Mouse (Mus musculus) R1 (cell line): ENCODE data around the gene Cyp11a1.

Source experiments
- DNase-seq: peaks from one replicate; pipeline ENCODE4 v3.0.0-alpha.2; 2018; ENCODE audit warnings: low read depth, low spot score

The Cyp11a1 gene

DNA sequence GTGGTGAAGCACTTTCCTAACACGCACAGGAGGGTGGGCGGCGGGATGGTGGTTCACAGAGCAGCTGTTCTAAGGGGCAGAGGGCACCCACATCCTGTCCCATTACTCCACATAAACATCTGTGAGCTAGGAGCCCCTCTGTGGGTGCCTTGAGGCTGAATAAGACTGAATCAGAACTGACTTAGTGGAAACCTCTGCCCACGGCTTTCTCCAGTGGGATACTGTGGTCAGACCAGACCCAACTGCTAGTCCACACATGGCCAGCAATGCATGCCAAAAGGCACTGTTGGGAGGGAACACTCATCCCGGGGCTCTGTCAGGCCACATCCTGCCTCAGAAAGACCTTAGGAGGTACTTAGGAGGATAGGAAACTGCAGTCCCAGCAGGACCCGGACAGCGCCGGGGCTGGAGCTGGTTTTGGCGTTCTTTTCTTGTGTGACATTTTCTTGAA, 34.0 kb upstream of the Cyp11a1 start:
- DNase-seq: no peak

DNA sequence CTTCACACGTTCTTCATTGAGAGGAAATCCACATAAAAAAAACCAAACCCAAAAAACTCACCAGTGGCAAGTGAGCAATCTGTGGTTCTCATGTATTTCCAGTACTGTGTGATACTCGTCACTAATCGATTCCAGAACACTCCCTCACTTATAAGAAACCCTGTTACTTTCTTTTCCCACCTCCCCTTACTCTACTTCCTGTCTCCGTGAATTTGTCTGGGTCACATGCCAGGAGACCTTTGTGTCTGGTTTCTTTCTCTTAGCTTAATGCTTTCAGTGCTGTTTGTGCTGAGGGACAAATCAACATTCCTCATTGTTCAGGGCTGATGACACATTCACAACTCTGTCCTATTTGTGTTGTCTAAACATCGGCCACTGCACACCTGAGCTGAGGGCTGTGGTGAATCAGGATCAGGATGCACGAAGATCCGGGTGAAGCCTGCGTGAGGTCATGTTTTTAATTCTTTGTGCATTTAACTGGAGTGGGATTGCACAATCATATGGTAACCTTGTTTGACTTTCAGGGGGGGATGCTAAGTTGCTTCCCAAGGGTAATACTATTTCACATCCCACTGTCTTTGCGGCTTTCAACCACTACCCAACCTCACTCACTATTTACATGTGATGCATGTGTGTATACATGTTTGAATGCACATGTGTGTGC, 33.3 kb upstream of the Cyp11a1 start:
- peak; percentile 27 for DNase-seq

DNA sequence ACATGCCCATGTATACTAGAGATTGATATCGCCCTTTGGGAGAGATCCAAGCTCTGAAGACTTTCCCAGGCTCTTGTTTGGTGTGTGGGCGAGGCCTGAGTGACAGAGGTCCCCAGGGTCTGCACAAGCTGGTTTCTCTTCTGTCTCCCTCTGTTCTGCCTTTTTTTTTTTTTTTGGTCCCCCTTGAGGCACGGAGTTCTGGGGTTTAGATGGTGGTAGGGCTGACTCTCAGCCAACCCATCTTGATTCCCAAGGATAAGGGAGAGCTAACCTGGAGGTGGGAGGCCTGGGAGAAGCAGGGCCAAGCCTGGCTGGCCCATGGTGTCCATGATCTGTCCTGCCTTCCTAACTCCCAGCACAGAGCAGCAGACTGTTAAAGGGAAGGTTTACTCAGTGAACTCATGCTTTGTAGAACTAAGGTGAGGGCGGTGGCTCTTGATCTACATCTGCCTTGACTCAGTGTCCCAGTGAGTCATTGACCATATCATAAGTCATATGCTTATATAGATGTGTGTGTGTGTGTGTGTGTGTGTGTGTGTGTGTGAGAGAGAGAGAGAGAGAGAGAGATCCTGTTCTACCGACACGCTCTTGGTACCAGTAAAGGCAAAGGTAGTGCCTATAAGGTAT, 32.7 kb upstream of the Cyp11a1 start:
- no peak for DNase-seq

DNA sequence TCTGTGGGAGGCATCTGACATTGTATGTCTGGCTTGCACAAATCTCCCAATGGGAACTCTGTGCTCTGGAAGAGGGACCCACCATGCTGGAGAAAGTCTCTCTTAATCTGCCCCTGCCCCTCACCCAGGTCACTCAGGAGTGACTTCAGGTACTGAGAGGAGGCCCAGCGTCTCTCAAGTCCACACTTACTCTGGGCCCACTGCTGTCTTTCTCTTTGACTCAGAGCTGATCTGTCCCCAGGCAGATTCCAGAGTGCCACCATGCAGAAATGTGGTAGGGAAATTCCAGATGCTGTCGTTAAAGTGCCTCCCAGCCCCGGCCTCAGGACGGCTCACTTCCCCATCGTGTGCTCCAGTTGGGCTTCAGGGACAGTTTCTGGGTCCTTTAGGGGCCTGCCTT, 32.0 kb upstream of the Cyp11a1 start:
- no peak for DNase-seq

DNA sequence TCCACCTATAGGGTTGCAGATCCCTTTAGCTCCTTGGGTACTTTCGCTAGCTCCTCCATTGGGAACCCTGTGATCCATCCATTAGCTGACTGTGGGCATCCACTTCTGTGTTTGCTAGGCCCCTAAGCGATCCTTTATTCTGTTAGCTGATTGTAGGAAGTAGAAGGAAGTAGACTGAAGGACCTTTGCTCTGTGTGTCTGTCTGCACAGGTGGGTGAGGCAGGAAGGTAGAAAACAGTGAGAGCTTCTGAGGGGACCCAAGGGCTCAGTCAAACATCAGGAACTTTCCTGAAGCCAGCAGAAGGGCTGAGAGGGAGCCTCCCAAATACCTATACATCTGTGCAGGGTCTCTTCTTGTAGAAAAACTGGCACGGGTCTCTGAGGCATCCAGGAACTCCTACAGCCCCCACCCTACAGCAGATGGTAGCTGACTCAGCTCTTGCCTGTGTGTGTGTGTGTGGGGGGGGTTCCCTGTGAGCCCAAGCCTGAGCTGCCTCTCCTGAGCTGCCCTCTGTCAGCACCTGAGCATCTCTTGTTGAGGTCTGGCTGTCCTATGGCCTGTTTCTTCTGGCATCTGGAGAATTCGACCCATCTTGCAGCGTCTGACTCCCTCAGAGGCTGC, 30.9 kb upstream of the Cyp11a1 start:
- DNase-seq: no peak

DNA sequence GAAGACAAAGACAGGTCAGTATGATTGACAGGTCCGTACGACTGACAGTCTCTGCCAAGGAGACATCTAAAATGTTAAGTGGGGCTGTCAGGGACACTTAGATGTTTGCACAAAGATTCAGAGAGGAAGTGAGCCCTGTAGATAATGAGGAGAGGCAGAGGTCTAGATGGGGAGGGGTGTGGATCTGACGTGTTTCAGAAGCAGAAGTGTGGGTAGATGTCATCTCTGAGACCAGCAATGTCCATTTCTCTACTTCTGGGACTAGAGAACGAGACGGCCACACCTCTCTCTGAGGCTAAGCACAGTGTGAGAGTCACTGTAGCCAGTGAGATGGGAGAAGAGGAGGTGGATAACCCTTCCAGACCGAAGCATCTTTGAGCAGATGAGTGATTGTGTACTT, 28.2 kb upstream of the Cyp11a1 start:
- no peak for DNase-seq

DNA sequence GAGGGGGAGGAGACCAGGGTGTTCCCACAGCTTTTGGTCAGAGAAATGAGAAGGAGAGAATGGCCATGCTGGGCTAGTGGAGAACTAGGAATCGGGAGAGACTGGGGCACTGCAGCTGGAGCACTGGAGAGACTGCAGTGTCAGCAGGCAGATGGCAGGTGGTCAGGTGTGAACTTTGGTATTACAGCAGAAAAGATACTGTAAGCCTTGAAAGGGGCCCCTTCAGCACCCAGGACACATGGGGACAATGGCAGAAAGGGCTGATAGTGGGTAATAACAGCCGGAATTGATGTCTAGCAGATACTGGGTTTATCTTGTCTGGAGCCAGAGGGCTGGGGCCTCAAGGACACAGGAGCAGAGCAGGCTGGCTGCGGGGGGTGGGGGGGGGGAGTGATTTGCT, 27.4 kb upstream of the Cyp11a1 start:
- no peak for DNase-seq

DNA sequence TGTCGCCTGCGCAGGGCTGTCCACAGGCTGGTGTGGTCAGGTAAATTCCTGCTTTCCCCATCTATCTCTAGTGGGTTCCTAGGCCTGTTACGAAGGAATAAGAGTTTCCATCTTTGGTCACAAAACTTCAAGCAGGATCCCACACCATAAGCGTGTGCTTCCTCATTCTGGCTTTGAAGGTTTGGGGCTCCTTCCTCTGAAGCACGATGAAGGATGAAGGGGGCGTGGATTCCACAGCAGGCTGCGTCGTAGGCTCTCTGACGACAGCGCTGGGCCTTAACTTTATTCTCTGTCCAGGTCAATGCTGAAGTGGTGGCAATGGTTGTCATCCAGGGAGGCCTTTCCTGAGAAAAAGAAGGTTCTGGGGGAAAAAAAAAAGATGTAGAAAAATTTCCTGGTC, 25.6 kb upstream of the Cyp11a1 start:
- no peak for DNase-seq

DNA sequence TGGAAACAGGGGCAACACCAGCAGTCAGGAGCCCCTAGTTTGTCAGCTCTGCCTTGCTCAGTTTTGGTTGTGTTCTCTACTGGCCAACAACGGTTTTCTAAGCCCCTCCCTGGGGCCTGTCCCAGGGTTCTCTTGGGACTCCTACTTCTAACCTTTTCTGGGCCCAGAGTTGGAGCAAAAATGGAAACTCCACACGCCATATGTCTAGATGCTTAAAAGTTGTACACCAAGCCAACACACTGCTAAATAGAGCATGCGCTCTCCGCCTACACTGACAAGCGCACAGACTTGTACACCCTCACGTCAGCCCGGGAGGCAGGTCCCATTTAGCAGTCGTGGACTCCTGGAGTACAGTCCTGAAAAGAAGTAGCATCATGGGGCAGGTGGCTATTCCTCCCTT, 20.9 kb upstream of the Cyp11a1 start:
- no peak for DNase-seq

DNA sequence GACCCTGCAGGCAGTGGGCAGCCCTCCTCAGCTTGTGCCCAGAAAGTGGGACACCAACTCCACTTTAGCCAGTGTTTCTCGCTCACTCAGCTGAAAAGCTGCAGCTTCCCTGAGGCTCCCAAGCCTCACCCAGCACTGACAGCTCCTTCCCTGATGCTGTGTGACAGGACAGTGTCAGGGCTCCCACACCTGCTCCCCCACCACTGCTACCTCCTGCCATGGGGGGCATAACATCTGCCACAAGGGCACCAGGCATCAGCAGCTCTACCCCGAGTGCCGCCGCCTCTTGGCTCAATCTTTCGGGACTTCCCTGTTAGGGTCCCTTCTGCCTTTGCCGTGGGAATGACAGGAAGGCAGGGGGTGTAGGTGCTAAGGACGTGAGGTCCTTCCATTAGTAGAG, 19.9 kb upstream of the Cyp11a1 start:
- DNase-seq: no peak

DNA sequence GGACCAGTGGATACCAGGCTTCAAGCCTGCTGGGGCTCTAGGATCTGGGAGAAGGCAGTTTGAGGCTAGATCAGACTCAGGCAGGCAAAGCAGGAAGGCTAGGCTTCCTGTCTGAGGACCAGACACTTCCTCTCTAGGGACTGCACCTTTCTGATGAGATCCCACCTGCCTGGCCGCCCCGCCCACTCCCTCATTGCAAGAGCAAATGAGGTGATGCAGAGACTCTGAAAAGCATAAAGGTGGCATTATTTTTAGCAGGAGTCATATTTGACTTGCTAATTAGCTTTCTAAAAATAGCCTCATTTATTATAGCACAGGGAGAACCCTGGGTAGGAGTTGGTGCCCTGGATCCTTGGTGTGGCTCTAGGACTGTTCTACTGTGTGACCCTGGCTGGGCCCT, 18.1 kb upstream of the Cyp11a1 start:
- DNase-seq: no peak

DNA sequence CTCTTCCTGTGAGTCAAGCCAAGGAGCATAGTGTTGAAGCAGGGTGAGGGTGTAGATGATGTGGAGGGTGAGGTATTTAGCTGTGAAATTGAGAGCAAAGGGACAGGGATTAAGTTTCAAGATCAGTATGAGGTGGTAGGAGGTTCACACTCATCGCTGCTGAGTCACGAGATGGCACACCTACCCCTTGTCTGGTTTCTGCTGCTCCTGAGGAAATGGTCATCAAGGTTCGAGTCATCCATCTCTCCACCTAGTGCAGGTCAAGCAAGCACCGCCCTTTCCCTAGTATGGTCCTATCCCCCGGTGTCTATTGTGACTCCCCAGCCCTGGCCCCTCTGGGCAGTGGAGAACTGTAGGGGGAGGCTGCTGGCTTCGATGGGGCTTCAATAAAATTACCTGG, 16.9 kb upstream of the Cyp11a1 start:
- DNase-seq: no peak

DNA sequence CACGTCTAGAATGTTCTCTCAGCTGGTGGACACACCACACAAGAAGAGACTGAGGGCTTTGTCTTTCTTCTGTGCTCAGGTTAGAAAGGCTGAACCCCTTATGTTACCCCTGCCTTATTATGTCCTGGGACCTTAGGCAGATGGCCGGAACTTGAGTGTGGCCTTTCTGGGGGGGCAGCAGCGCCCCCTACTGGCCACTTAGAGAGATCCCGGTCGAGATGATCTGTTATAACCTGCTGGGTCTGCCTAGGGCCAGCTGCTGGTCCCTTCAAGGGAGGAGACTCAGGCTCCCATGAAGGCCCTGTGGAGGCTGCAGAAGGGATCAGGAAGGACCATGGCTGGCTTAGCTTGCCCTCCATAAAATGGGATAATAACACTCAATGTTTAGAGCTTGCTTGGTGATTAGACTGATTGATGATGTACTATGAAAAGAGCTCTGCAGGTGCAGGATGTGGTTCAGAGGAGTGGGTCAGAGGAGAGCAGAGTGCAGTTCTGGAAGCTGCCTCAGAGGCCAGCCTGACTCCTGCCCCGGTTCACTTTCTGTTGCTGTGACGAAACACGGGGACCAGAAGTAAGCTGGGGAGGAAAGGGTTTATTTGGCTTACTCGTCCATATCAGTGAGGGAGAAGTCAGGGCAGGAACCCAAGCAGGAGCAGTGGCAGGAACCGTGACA, 15.6 kb upstream of the Cyp11a1 start:
- DNase-seq: peak; percentile 56

DNA sequence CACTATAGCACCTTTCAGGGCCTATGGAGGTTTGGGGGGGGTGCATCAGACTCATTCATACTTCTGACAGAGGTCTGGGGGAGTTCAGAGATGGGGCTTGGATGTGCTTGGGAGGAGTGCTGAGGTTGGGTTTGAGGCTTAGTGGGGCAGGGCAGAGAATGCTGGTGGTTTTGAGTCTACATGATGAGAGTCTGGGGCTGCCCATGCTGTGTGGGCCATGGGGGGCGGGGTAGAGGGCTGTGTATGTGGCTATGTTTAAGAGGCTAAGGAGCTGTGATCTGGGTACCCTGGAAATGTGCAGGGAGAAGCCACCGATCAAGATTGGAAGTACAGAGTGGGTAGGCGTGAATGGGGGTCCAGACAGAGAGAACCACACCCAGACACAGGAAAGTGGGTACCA, 14.2 kb upstream of the Cyp11a1 start:
- DNase-seq: no peak

DNA sequence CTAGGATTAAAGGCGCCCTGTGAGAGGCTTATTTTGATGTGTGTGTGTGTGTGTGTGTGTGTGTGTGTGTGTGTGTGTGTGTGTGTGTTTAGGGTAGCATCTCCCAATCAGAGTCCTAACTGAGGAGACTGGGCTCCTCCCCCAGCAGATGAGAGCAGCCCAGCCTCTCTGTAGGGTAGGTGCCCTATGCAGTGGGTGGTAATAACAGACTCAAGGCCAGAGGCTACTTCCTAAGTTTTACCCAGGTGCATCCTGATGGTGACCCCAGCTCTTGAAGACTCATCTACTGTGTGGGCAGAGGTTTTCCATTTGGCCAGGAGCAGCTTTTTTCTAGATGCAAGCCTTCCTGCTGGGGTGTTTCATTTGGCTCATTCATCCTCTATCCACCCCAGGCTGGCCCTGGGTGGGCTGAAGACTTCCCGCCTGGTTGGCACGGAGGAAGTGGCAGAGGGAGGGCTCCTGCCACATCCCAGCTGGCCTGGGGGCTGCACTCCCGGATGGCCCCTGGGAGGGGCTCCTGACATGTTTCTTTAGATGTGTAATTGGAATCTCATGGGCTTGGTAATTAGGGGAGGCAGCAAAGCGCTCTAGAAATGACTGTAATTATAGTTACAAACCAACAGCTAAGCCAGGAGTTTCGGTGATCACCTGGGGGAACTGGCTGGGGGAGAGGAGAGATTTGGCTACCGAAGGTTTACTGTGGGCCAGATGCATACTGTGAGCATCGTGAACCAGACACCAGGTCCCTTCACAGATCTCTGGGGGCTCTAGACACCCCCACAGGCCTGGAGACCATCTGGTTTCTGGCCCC, 13.2 kb upstream of the Cyp11a1 start:
- no peak for DNase-seq

DNA sequence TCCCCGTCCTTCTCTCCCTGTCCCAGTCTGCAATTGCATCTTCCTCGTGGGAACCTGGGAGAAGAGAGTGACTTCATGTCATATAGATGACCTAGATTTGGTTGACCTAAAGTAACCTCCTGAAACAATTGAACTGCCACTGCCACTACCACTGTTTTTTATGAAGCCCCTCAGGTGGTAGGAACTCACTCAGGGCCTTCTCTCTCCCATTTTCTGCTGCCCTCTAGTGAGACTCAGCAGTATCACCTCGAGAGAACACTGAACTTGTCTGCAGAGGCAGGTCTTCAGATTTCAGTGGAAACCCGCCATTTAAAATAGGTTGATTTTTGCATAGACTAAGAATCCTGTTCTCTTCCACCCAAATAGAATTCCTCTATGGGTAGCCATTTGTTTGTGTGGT, 10.9 kb upstream of the Cyp11a1 start:
- peak; percentile 61 for DNase-seq

DNA sequence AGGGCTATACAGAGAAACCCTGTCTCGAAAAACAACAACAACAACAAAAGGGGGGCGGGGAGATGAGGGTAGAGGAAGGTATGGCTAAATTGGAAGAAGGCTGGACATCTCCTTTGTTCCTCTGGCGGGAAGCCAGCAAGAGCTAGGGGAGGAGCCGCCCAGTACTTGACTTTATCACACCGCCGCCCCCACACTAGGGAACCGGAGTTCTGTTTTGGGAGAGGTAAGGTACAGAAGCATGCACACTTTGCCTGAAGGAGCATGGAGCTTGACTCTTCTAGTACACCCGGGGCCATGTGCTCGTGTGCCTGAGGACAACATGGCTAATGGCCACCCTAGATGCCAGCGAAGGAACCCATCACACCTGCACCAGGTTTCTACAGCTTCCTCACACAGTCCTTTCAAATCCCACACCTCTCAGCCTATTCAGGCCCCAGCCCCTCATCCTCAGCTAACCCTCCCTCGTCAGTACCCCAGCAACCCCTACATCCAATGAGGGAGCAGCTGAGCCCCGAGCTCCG, 8.6 kb upstream of the Cyp11a1 start:
- peak; percentile 94 for DNase-seq

DNA sequence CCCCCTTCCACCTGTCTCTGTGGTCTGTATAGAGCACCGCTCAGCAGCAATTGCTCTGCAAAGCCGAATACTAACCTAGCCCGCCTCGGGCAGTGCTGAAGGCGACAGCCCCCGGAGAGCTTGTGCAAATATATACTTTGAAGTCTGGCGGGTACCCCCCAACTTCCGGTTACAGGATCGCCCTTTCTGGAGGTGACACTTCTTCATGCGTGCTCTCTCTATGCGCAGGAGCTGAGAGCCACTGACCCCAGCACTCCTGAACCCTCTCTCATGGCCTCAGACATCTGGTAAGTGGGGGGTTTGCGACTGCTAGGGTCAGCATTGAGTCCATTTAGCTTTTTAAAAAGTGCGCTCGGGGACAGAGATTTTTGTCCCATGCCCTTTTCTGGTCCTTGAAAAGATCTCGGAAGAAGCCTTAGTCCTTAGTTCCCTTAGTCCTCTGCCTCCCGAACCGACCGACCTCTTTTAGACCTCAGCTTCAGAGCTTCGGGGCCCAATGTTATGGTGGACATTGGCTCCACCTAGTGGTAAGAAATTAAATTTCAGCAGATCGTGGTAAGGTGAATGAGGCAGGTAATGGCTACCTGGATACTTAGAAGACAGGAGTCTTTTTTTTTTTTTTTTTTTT, 8.1 kb upstream of the Cyp11a1 start:
- peak; percentile 89 for DNase-seq

DNA sequence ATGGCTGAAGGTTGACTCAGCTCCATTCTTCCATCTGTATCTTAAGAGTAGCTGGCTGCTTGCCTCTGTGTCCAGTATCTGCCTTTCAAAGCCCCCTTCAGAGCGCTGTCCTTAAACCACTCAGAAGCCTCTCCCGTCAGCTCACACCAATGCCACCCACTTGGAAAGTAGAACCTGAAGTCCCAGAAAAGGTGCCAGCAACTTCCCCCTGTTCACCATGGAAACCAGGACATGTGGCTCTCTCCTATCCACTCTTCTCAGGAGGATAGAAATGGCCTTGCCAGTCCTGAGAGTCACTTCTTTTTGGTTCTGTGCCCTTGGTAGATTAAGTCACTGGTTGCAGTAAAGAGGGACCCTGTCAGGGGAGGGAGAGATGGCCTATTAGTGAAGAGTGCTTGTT, 7.5 kb upstream of the Cyp11a1 start:
- no peak for DNase-seq

DNA sequence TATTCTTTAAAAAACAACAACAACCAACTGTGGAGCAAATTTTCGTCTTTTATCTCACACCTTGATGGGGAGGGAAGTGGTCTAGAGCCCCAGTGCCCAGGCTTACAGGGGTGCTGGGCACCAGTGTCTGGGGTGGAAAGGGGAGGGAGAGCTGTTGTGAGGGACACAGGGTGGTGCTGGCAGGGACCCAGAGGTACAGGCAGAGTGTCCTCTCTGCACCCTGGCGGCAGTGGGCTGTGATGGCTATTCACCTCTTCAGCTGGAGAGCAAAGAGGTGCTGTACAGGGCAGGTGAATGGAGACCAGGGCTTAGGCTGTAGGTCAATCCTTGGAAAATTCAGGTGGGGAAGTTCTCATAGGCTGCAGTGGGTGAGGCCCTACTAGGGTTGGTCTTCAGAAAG, 6.5 kb upstream of the Cyp11a1 start:
- no peak for DNase-seq

DNA sequence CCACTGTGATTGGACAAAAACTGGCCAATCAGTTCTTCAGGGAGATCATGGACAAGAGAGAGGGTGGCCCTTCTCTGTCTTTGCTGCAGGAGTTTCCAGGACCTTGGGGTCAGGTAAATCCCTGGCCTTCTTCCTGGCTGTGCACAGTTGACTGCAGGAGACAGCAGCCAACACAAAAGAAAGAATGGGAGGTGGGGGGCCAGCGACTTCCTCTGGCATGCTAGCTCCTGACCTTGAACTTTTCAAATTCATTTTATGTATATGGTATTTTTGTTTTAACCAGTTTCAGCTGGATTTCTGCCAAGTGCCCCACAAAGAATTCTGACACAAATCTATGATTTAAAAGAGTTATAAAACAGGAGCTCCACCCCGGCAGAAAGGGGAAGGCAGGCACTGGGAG, 2.9 kb upstream of the Cyp11a1 start:
- DNase-seq: peak; percentile 99
